ENCODE assay signal across 8 mouse cellular contexts in genomic region chr15:99704881-99705280, GRCm38 (mm10). TPM values are rescaled to one million over a fixed set of nuclear protein-coding genes. Genes with fewer than 3 reads are reported as not detected.
DNase-seq lines count a peak whose midpoint lies in the region; ATAC-seq and TF ChIP-seq lines count a peak whose summit lies in the region.

No protein-coding gene starts in this region.

- no peaks in the 10 kb centered on the region for H3K27me3 ChIP-seq in forebrain, embryonic 13.5 days
- no peaks in the 10 kb centered on the region for H3K27me3 ChIP-seq in intestine, embryonic 15.5 days (replicated peaks)
- H3K27me3 ChIP-seq in stomach, postnatal 0 days (ENCODE audit: control insufficient read depth, insufficient read depth, low read length) = no peaks in the 10 kb centered on the region

- 35% methylated on average over 7 of the region's 7 CpGs for WGBS in forebrain, embryonic 13.5 days
- whole genome bisulfite sequencing in intestine, embryonic 15.5 days = 75% methylated on average over 7 of the region's 7 CpGs
- 82% methylated on average over 7 of the region's 7 CpGs for WGBS in stomach, postnatal 0 days

- peaks cover 61% of the 10 kb centered on the region for H3K36me3 ChIP-seq in forebrain, embryonic 13.5 days (ENCODE audit: poor library complexity, severe bottlenecking)
- peaks cover 30% of the 10 kb centered on the region for H3K36me3 ChIP-seq in intestine, embryonic 15.5 days
- peaks cover 23% of the 10 kb centered on the region for H3K36me3 ChIP-seq in stomach, postnatal 0 days (ENCODE audit: control insufficient read depth, insufficient read depth, low read length)

- H3K27ac ChIP-seq in forebrain, embryonic 13.5 days = peak overlapping the region; percentile 96
- peak overlapping the region; percentile 64 for H3K27ac ChIP-seq in intestine, embryonic 15.5 days
- H3K27ac ChIP-seq in stomach, postnatal 0 days (replicated peaks) = 0 out of 2 replicates have a peak overlapping the region, but pooled peaks have one; percentile 13

- peak; percentile 33 to 49 for DNase-seq in right cerebral cortex, postnatal 10 days (ENCODE audit: low spot score in 2 of 2)
- no peak for DNase-seq in right cerebral cortex, postnatal 25 days
- no peak for DNase-seq in stomach, postnatal 0 days (ENCODE audit: low spot score)
- no peak for DNase-seq in cerebellum, adult 9-11 months
- DNase-seq in spleen, postnatal 14 days (ENCODE audit: low spot score in 2 of 2) = no peak
- no peak for DNase-seq in right cerebral cortex, postnatal 14 days

- H3K4me1 ChIP-seq in forebrain, embryonic 13.5 days = peaks cover 25% of the 10 kb centered on the region
- peaks cover 38% of the 10 kb centered on the region for H3K4me1 ChIP-seq in intestine, embryonic 15.5 days (replicated peaks)
- no peaks in the 10 kb centered on the region for H3K4me1 ChIP-seq in stomach, postnatal 0 days (replicated peaks; ENCODE audit: control insufficient read depth, insufficient read depth)

- H3K9me3 ChIP-seq in forebrain, embryonic 13.5 days (replicated peaks) = no peaks in the 10 kb centered on the region
- no peaks in the 10 kb centered on the region for H3K9me3 ChIP-seq in intestine, embryonic 15.5 days
- no peaks in the 10 kb centered on the region for H3K9me3 ChIP-seq in stomach, postnatal 0 days (ENCODE audit: control insufficient read depth, low read length)

- no peak for TF ChIP-seq CTCF in stomach, postnatal 0 days (IDR thresholded peaks at IDR 0.05; ENCODE audit: low read depth)

- H3K9ac ChIP-seq in forebrain, embryonic 13.5 days = peak overlapping the region; percentile 97
- H3K9ac ChIP-seq in intestine, embryonic 15.5 days = no peak overlapping the region
- no peak overlapping the region for H3K9ac ChIP-seq in stomach, postnatal 0 days (ENCODE audit: low read length)

- TF ChIP-seq EP300 in stomach, postnatal 0 days (optimal IDR thresholded peaks at IDR 0.05) = no peak

- ATAC-seq in forebrain, embryonic 13.5 days = no peak
- ATAC-seq in intestine, embryonic 15.5 days = no peak
- no peak for ATAC-seq in stomach, postnatal 0 days (ENCODE audit: low FRiP score, low TSS enrichment)

- H3K4me2 ChIP-seq in forebrain, embryonic 13.5 days = peak overlapping the region; percentile 93
- H3K4me2 ChIP-seq in intestine, embryonic 15.5 days (replicated peaks) = peak overlapping the region; percentile 26; the same call in 1 of the 2 replicates
- H3K4me2 ChIP-seq in stomach, postnatal 0 days (replicated peaks; ENCODE audit: low read depth) = no peak overlapping the region

- peak overlapping the region; percentile 84 for H3K4me3 ChIP-seq in forebrain, embryonic 13.5 days
- H3K4me3 ChIP-seq in intestine, embryonic 15.5 days (replicated peaks) = no peak overlapping the region
- H3K4me3 ChIP-seq in stomach, postnatal 0 days (ENCODE audit: low read depth, low read length) = no peak overlapping the region

RNA-seq across cellular contexts. Expression of gene Gm17349, which starts 0.4 kb away (rescaled TPM):
- not detected in 2 replicates for polyA plus RNA-seq in forebrain, embryonic 13.5 days (2015; fragmentation: Nextera tagmentation; extraction: Ambion mirVana)
- not detected in 2 replicates for polyA plus RNA-seq in intestine, embryonic 15.5 days (2015; fragmentation: Nextera tagmentation; extraction: Ambion mirVana)
- 1.0 and 2.5 TPM in 2 replicates for polyA plus RNA-seq in stomach, postnatal 0 days (2015; fragmentation: Nextera tagmentation; extraction: Ambion mirVana)

RNA-seq across cellular contexts. Expression of gene Smarcd1, which starts 3.0 kb away (rescaled TPM):
- polyA plus RNA-seq in forebrain, embryonic 13.5 days (2015; fragmentation: Nextera tagmentation; extraction: Ambion mirVana) = 118 and 130 TPM in 2 replicates
- polyA plus RNA-seq in intestine, embryonic 15.5 days (2015; fragmentation: Nextera tagmentation; extraction: Ambion mirVana) = 23.5 and 34.0 TPM in 2 replicates
- 10.9 and 11.6 TPM in 2 replicates for polyA plus RNA-seq in stomach, postnatal 0 days (2015; fragmentation: Nextera tagmentation; extraction: Ambion mirVana)

RNA-seq across cellular contexts. Expression of gene Gpd1, which starts 12.4 kb away (rescaled TPM):
- polyA plus RNA-seq in forebrain, embryonic 13.5 days (2015; fragmentation: Nextera tagmentation; extraction: Ambion mirVana) = 1.2 and 1.3 TPM in 2 replicates
- polyA plus RNA-seq in intestine, embryonic 15.5 days (2015; fragmentation: Nextera tagmentation; extraction: Ambion mirVana) = 11.6 and 15.5 TPM in 2 replicates
- polyA plus RNA-seq in stomach, postnatal 0 days (2015; fragmentation: Nextera tagmentation; extraction: Ambion mirVana) = 6.8 and 7.9 TPM in 2 replicates

RNA-seq across cellular contexts. Expression of gene Cox14, which starts 20.5 kb away (rescaled TPM):
- polyA plus RNA-seq in forebrain, embryonic 13.5 days (2015; fragmentation: Nextera tagmentation; extraction: Ambion mirVana) = 177 and 190 TPM in 2 replicates
- 187 and 218 TPM in 2 replicates for polyA plus RNA-seq in intestine, embryonic 15.5 days (2015; fragmentation: Nextera tagmentation; extraction: Ambion mirVana)
- 199 and 206 TPM in 2 replicates for polyA plus RNA-seq in stomach, postnatal 0 days (2015; fragmentation: Nextera tagmentation; extraction: Ambion mirVana)

RNA-seq across cellular contexts. Expression of gene Asic1, which starts 34.7 kb away (rescaled TPM):
- polyA plus RNA-seq in forebrain, embryonic 13.5 days (2015; fragmentation: Nextera tagmentation; extraction: Ambion mirVana) = 15.1 and 17.0 TPM in 2 replicates
- polyA plus RNA-seq in intestine, embryonic 15.5 days (2015; fragmentation: Nextera tagmentation; extraction: Ambion mirVana) = 2.2 and 2.4 TPM in 2 replicates
- polyA plus RNA-seq in stomach, postnatal 0 days (2015; fragmentation: Nextera tagmentation; extraction: Ambion mirVana) = 1.0 and 1.2 TPM in 2 replicates

Comparison
In these comparisons a context has a peak if more than half of its experiments do, and no peak if none do; other contexts are left out.
1. DNase-seq: peak in right cerebral cortex, postnatal 10 days (2 of 2); none in right cerebral cortex, postnatal 25 days (single experiment), stomach, postnatal 0 days (single experiment), cerebellum, adult 9-11 months (single experiment), spleen, postnatal 14 days (0 of 2) and right cerebral cortex, postnatal 14 days (single experiment).
2. H3K27ac ChIP-seq: peak in every context shown above with its lines; median percentile 96 in forebrain, embryonic 13.5 days; 64 in intestine, embryonic 15.5 days; 13 in stomach, postnatal 0 days.